Mouse (Mus musculus) urinary bladder, adult 2 months (tissue): Measurements from ENCODE around the gene Actr5. TPM values are rescaled to one million over a fixed set of nuclear protein-coding genes. Genes with fewer than 3 reads are reported as not detected.

ENCODE experiments used
- DNase-seq: peaks from one replicate; pipeline ENCODE4 v3.0.0; 2022; ENCODE audit warnings: low spot score
- polyA plus RNA-seq: library from polyadenylated mRNA; depleted of rRNA; stranded (reverse); fragments of >200 nt; gene quantifications from 2 replicates; pipeline ENCODE4 v1.2.3, GENCODE M21; 2012; rRNA removed

Actr5 gene
- polyA plus RNA-seq, 1 experiment = 6.6 TPM

GRCm38 (mm10) chr2:158686394-158686793 is 61.7 kb downstream of the Actr5 start:
- DNase-seq = no peak

GRCm38 (mm10) chr2:158687804-158688241 is 63.1 kb downstream of the Actr5 start:
- DNase-seq = no peak

Other genes starting within 250 kb of the Actr5 start
- 42.5 and 79.4 TPM in 2 replicates for gene Snhg11, start 249.2 kb upstream of the Actr5 start, polyA plus RNA-seq
- 25.8 and 25.9 TPM in 2 replicates for gene Ralgapb, start 215.0 kb upstream of the Actr5 start, polyA plus RNA-seq
- 4.7 and 9.4 TPM in 2 replicates for gene Adig, start 122.3 kb upstream of the Actr5 start, polyA plus RNA-seq
- 30.7 and 38.4 TPM in 2 replicates for gene Arhgap40, start 112.1 kb upstream of the Actr5 start, polyA plus RNA-seq
- gene Slc32a1, start 14.1 kb upstream of the Actr5 start, polyA plus RNA-seq = not detected in 2 replicates
- 0.95 and 2.0 TPM in 2 replicates for gene Ppp1r16b, start 40.5 kb downstream of the Actr5 start, polyA plus RNA-seq
- 19.3 and 23.7 TPM in 2 replicates for gene Fam83d, start 143.2 kb downstream of the Actr5 start, polyA plus RNA-seq
- gene Dhx35, start 169.9 kb downstream of the Actr5 start, polyA plus RNA-seq = 18.0 and 18.4 TPM in 2 replicates